Mouse (Mus musculus): ENCODE data around the gene Brox. TPM values are rescaled to one million over a fixed set of nuclear protein-coding genes. Genes with fewer than 3 reads are reported as not detected.
A peak's percentile ranks its signal among the peaks of the same experiment; 100 is the strongest.

Brox gene
- polyA plus RNA-seq, 1 experiment, result 26.6 TPM

GRCm38 (mm10) chr1:183274385-183274784 lies 22.7 kb downstream of the Brox start:
- H3K27me3 ChIP-seq (ENCODE audit: control insufficient read depth, insufficient read depth, insufficient read length), result no peaks in the 10 kb centered on the region
- H3K79me2 ChIP-seq (ENCODE audit: control insufficient read depth, insufficient read depth), result no peaks in the 10 kb centered on the region
- no peak overlapping the region for H3ac ChIP-seq (ENCODE audit: control insufficient read depth, insufficient read length)
- H3K4me2 ChIP-seq (ENCODE audit: low read depth), result no peak overlapping the region
- H3K36me3 ChIP-seq (ENCODE audit: control insufficient read depth, insufficient read depth), result peaks cover 17% of the 10 kb centered on the region
- no peak overlapping the region for H3K4me3 ChIP-seq
- peak; percentile 78 for TF ChIP-seq POLR2AphosphoS2 (IDR thresholded peaks at IDR 0.05; ENCODE audit: insufficient read length, low read depth)
- no peak for TF ChIP-seq TCF12 (IDR thresholded peaks at IDR 0.05; ENCODE audit: insufficient read depth, poor library complexity, severe bottlenecking)
- no peak for TF ChIP-seq MAX (IDR thresholded peaks at IDR 0.05; ENCODE audit: low read depth)
- TF ChIP-seq MYOD1 (IDR thresholded peaks at IDR 0.05; ENCODE audit: control insufficient read depth in 1 of 3, insufficient read length in 2 of 3, low read depth in 2 of 3), result peak in 1 of 3 experiments; percentile 5

- no peak overlapping the region for H3ac ChIP-seq (ENCODE audit: control insufficient read depth, insufficient read length)
- peak overlapping the region; percentile 10 for H3K4me2 ChIP-seq (ENCODE audit: low read depth)
- no peaks in the 10 kb centered on the region for H3K27me3 ChIP-seq (ENCODE audit: control insufficient read depth, insufficient read depth, insufficient read length)
- no peaks in the 10 kb centered on the region for H3K79me2 ChIP-seq (ENCODE audit: control insufficient read depth, insufficient read depth)
- peaks cover 13% of the 10 kb centered on the region for H3K36me3 ChIP-seq (ENCODE audit: control insufficient read depth, insufficient read depth)
- TF ChIP-seq TCF12 (IDR thresholded peaks at IDR 0.05; ENCODE audit: insufficient read depth, poor library complexity, severe bottlenecking), result no peak
- no peak for TF ChIP-seq MYOD1 (IDR thresholded peaks at IDR 0.05; ENCODE audit: control insufficient read depth in 1 of 3, insufficient read length in 2 of 3, low read depth in 2 of 3)
- TF ChIP-seq POLR2AphosphoS2 (IDR thresholded peaks at IDR 0.05; ENCODE audit: insufficient read length, low read depth), result no peak
- TF ChIP-seq REST (IDR thresholded peaks at IDR 0.05; ENCODE audit: insufficient read depth, insufficient read length), result no peak
- TF ChIP-seq MYOG (IDR thresholded peaks at IDR 0.05; ENCODE audit: control insufficient read depth in 1 of 3, insufficient read depth in 1 of 3, insufficient read length in 2 of 3, low read depth in 2 of 3), result no peak
- TF ChIP-seq USF1 (IDR thresholded peaks at IDR 0.05; ENCODE audit: low read depth), result no peak
- TF ChIP-seq SRF (IDR thresholded peaks at IDR 0.05; ENCODE audit: control insufficient read depth, insufficient read length, low read depth), result no peak
- TF ChIP-seq TCF3 (IDR thresholded peaks at IDR 0.05; ENCODE audit: insufficient read length, low read depth), result no peak
- no peak for TF ChIP-seq E2F4 (IDR thresholded peaks at IDR 0.05; ENCODE audit: insufficient read depth)
- no peak overlapping the region for H3K4me3 ChIP-seq
Observed at GRCm38 (mm10) chr1:183272867-183273818, 23.9 kb downstream of the Brox start.

- no peak for TF ChIP-seq MYOD1 (IDR thresholded peaks at IDR 0.05; ENCODE audit: control insufficient read depth in 1 of 3, insufficient read length in 2 of 3, low read depth in 2 of 3)
- TF ChIP-seq MYOG (IDR thresholded peaks at IDR 0.05; ENCODE audit: control insufficient read depth in 1 of 3, insufficient read depth in 1 of 3, insufficient read length in 2 of 3, low read depth in 2 of 3), result no peak
- TF ChIP-seq USF1 (IDR thresholded peaks at IDR 0.05; ENCODE audit: low read depth), result no peak
- TF ChIP-seq REST (IDR thresholded peaks at IDR 0.05; ENCODE audit: insufficient read depth, insufficient read length), result no peak
- TF ChIP-seq POLR2AphosphoS2 (IDR thresholded peaks at IDR 0.05; ENCODE audit: insufficient read length, low read depth), result no peak
- TF ChIP-seq MAX (IDR thresholded peaks at IDR 0.05; ENCODE audit: low read depth), result no peak
- TF ChIP-seq TCF12 (IDR thresholded peaks at IDR 0.05; ENCODE audit: insufficient read depth, poor library complexity, severe bottlenecking), result no peak
- no peak for TF ChIP-seq E2F4 (IDR thresholded peaks at IDR 0.05; ENCODE audit: insufficient read depth)
- TF ChIP-seq POLR2A (IDR thresholded peaks at IDR 0.05; ENCODE audit: insufficient read length, low read depth), result no peak
- TF ChIP-seq SRF (IDR thresholded peaks at IDR 0.05; ENCODE audit: control insufficient read depth, insufficient read length, low read depth), result no peak
- TF ChIP-seq TCF3 (IDR thresholded peaks at IDR 0.05; ENCODE audit: insufficient read length, low read depth), result no peak
- TF ChIP-seq CEBPB (IDR thresholded peaks at IDR 0.05; ENCODE audit: insufficient read depth, poor library complexity, severe bottlenecking), result no peak
- H3K4me2 ChIP-seq (ENCODE audit: low read depth), result no peak overlapping the region
- no peaks in the 10 kb centered on the region for H3K27me3 ChIP-seq (ENCODE audit: control insufficient read depth, insufficient read depth, insufficient read length)
- no peaks in the 10 kb centered on the region for H3K79me2 ChIP-seq (ENCODE audit: control insufficient read depth, insufficient read depth)
- no peak overlapping the region for H3K4me3 ChIP-seq
- no peaks in the 10 kb centered on the region for H3K36me3 ChIP-seq (ENCODE audit: control insufficient read depth, insufficient read depth)
- no peak overlapping the region for H3ac ChIP-seq (ENCODE audit: control insufficient read depth, insufficient read length)
Observed at GRCm38 (mm10) chr1:183267666-183268065, 29.4 kb downstream of the Brox start.

- Histone ChIP-seq H3K27me3 (ENCODE audit: control insufficient read depth, insufficient read depth, insufficient read length) (no peaks in the 10 kb centered on the region), H3ac (ENCODE audit: control insufficient read depth, insufficient read length) (no peak overlapping the region), H3K4me3 (no peak overlapping the region), H3K4me2 (ENCODE audit: low read depth) (no peak overlapping the region), H3K36me3 (ENCODE audit: control insufficient read depth, insufficient read depth) (no peaks in the 10 kb centered on the region), H3K79me2 (ENCODE audit: control insufficient read depth, insufficient read depth) (no peaks in the 10 kb centered on the region)
- TF ChIP-seq CEBPB (IDR thresholded peaks at IDR 0.05; ENCODE audit: insufficient read depth, poor library complexity, severe bottlenecking), result no peak
- no peak for TF ChIP-seq E2F4 (IDR thresholded peaks at IDR 0.05; ENCODE audit: insufficient read depth)
- no peak for TF ChIP-seq POLR2A (IDR thresholded peaks at IDR 0.05; ENCODE audit: insufficient read length, low read depth)
- TF ChIP-seq POLR2AphosphoS2 (IDR thresholded peaks at IDR 0.05; ENCODE audit: insufficient read length, low read depth), result no peak
Observed at GRCm38 (mm10) chr1:183265921-183266467, 31.1 kb downstream of the Brox start.
